Mouse (Mus musculus) heart, embryonic 14.5 days (tissue): ENCODE results near the gene Bsx. TPM values are rescaled to one million over a fixed set of nuclear protein-coding genes. Genes with fewer than 3 reads are reported as not detected.

ENCODE experiments used
- ATAC-seq: fragments of 200-750 bp; cut with Nextera tagmentation; 2 replicates; pipeline ENCODE4 v1.8.0; 2017; ENCODE audit warnings: low read depth, moderate TSS enrichment; ENCODE audit not compliant: insufficient number of reproducible peaks, insufficient read depth, low FRiP score
- H3K27ac ChIP-seq, 2 experiments: fragments of 200-500 bp in 1 of 2; fragments of 300-500 bp in 1 of 2; sonication (generic) in 1 of 2; replicated peaks in 1 of 2; 2 replicates each; pipeline ENCODE4 v1.5.1; 2012 to 2014; ENCODE audit warnings: low read depth in 2 of 2, low read length in 2 of 2, control low read depth in 1 of 2, mild to moderate bottlenecking in 1 of 2, mixed read lengths in 1 of 2; ENCODE audit not compliant: control insufficient read depth in 1 of 2, insufficient read depth in 1 of 2
- H3K27me3 ChIP-seq: fragments of 300-500 bp; sonication (generic); 2 replicates; pipeline ENCODE4 v1.6.1; 2014; ENCODE audit warnings: mild to moderate bottlenecking, low read length, control low read depth; ENCODE audit not compliant: control insufficient read depth, insufficient read depth
- H3K36me3 ChIP-seq: fragments of 300-500 bp; sonication (generic); 2 replicates; pipeline ENCODE4 v1.6.1; 2014; ENCODE audit warnings: mild to moderate bottlenecking, control low read depth, low read length, mixed read lengths; ENCODE audit not compliant: control insufficient read depth, insufficient read depth
- H3K4me1 ChIP-seq, 2 experiments: fragments of 200-500 bp in 1 of 2; fragments of 300-500 bp in 1 of 2; sonication (generic) in 1 of 2; 2 replicates each; pipeline ENCODE4 v1.6.1; 2012 to 2014; ENCODE audit warnings: low read length in 2 of 2, control low read depth in 1 of 2, mixed read lengths in 1 of 2; ENCODE audit not compliant: control insufficient read depth in 2 of 2, insufficient read depth in 2 of 2
- H3K4me2 ChIP-seq: fragments of 300-500 bp; sonication (generic); 2 replicates; pipeline ENCODE4 v1.6.1; 2014; ENCODE audit warnings: mild to moderate bottlenecking, low read length
- H3K4me3 ChIP-seq, 2 experiments: fragments of 200-500 bp in 1 of 2; fragments of 300-500 bp in 1 of 2; sonication (generic) in 1 of 2; 2 replicates each; pipeline ENCODE4 v1.5.1; 2012 to 2014; ENCODE audit warnings: low read length in 2 of 2, mild to moderate bottlenecking in 2 of 2, control low read depth in 1 of 2, low read depth in 1 of 2, moderate library complexity in 1 of 2; ENCODE audit not compliant: control insufficient read depth in 1 of 2, insufficient read depth in 1 of 2
- H3K9ac ChIP-seq: fragments of 300-500 bp; sonication (generic); 2 replicates; pipeline ENCODE4 v1.6.1; 2014; ENCODE audit warnings: mild to moderate bottlenecking, low read length
- H3K9me3 ChIP-seq: fragments of 300-500 bp; sonication (generic); 2 replicates; pipeline ENCODE4 v1.6.1; 2016; ENCODE audit warnings: low read length, control low read depth; ENCODE audit not compliant: control insufficient read depth
- WGBS: fragments of 180-500 bp; shearing (Covaris S2); extraction: QIAGEN DNeasy Blood & Tissue Kit; methylation state at CpG from one replicate; pipeline ENCODE4 v1.1.7; 2014; 5-methylcytosine and 5-hydroxymethylcytosine counted together
- polyA plus RNA-seq: library from polyadenylated mRNA; unstranded; fragments of >200 nt; fragmentation: Nextera tagmentation; extraction: Ambion mirVana; gene quantifications from 2 replicates; pipeline ENCODE4 v1.2.1, GENCODE M21; 2014

The Bsx gene
- not detected in 2 replicates for polyA plus RNA-seq

DNA sequence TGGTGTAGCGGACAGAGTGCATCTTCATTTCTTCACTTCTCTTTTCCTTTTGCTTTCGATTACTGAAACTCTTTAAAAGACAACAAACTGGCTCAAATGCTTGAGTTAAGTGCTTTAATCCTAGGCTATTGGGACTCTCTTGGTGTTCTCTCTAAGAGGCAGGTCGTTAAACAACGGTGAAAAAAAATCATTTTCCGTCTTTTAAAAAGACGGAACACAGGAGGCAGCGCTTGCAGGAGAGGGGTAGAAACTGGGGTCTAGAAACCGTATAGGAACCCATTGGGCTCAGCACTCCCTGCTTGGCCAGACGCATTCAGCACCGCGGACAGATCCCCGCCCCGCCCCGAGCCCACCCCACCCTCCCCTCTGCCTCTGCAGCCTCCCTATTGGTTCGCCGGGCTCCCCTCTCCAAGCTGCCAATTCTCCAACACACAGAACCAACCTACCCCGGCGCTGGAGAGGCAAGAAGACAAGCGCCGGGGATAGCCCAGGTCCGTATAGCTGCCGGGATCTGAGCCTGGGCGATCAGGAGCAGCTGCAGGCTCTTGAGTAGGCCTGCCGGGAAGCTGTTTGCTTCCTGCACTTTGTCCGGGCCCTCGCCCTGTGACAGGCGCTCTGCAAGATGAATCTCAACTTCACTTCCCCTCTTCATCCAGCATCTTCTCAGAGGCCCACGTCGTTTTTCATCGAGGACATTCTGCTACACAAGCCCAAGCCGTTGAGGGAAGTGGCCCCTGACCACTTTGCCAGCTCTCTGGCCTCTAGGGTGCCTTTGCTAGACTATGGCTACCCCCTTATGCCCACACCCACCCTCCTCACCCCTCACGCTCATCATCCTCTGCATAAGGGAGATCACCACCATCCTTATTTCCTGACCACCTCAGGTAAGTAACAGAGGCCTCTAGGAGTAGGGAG lies at the start of gene Bsx:
TSS of gene Bsx (plus strand) at position 572 of the 915 bp plus-strand sequence.
- Histone ChIP-seq H3K4me2 (peak within 1 kb of the TSS; percentile 53), H3K27ac (no peak within 1 kb of the TSS), H3K27me3 (peaks cover 95% of the 10 kb centered on the region), H3K9ac (no peak within 1 kb of the TSS), H3K4me3 (peak within 1 kb of the TSS in 1 of 2 experiments; percentile 21; a peak in 1 of 4 replicates), H3K9me3 (no peaks in the 10 kb centered on the region), H3K36me3 (no peaks in the 10 kb centered on the region), H3K4me1 (peaks cover 2 to 11% of the 10 kb centered on the region in 2 experiments; a peak in 3 of 4 replicates)
- ATAC-seq: peak; percentile 59; the same call in 1 of the 2 replicates
- 4% methylated on average over 32 of the region's 32 CpGs for WGBS

DNA sequence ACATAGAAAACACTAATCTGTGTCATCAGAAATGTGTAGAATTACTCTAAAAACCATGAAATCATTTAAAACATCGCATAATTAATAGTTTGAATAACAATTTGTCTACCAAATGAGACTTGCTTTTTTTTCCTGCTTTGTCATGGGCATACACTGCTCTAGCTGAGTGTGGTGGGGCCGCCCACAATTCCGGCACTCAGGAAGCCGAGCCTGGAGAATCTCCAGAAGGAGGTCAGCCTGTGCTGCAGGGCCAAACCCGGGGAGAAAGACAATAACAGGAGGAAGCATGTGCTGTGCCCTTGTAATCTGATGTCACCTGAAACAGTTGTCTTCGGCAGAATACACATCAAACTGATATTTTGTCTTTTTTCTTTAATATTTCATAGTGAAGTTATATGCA lies 48.3 kb upstream of the Bsx start:
- Histone ChIP-seq H3K36me3 (no peaks in the 10 kb centered on the region), H3K27me3 (no peaks in the 10 kb centered on the region), H3K4me3 (no peak overlapping the region), H3K4me2 (no peak overlapping the region), H3K9ac (no peak overlapping the region), H3K9me3 (no peaks in the 10 kb centered on the region), H3K4me1 (peaks cover 0 to 12% of the 10 kb centered on the region in 2 experiments; a peak in 2 of 4 replicates), H3K27ac (no peak overlapping the region)
- no peak for ATAC-seq
- WGBS: 33% methylated on average over 6 of the region's 6 CpGs

DNA sequence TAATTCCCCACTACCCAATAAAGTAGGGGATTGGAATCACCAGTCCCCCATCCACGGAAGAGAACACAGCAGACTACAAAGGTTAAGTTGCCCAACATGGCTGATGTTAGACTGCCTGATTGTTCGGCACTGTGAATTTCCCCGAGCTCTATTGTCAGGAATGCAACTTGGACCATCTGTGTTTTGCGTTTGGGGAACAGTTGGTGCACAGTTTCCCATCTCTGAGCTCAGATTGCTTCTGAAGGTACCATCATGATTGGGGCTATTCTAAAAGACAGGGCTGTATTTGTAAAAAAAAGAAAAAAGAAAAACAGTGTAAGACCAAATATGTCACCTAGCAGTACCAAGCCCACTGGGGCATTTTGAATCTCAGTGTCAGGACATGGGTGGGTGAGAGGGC lies 46.6 kb upstream of the Bsx start:
- H3K4me3 ChIP-seq: no peak overlapping the region
- no peak overlapping the region for H3K27ac ChIP-seq
- H3K9ac ChIP-seq: no peak overlapping the region
- H3K9me3 ChIP-seq: no peaks in the 10 kb centered on the region
- no peaks in the 10 kb centered on the region; a peak in 1 of 4 replicates for H3K4me1 ChIP-seq
- H3K36me3 ChIP-seq: no peaks in the 10 kb centered on the region
- WGBS: 82% methylated on average over 4 of the region's 4 CpGs
- H3K4me2 ChIP-seq: no peak overlapping the region
- H3K27me3 ChIP-seq: no peaks in the 10 kb centered on the region
- ATAC-seq: no peak

DNA sequence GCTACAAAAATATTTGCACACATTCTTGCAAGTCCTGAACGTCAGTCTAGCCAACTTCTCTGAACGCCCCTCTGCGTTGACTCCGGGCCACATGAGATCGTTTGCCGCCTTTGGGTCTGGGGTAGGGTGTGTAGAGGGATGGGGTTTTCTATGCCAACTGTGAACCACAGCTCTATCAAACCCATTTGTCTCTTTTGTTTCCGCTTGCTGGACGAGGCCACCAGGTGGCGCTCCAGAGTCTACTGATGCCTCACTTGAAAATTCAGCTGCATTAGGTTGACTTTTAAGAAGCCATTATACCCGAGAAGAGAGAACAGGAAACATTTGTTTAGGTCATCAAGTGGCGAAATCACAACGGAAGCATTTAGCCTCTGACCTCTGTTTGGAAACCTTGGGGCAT lies 39.4 kb upstream of the Bsx start:
- H3K4me2 ChIP-seq: no peak overlapping the region
- no peak overlapping the region for H3K27ac ChIP-seq
- H3K9me3 ChIP-seq: no peaks in the 10 kb centered on the region
- H3K4me1 ChIP-seq: no peaks in the 10 kb centered on the region
- ATAC-seq: no peak
- H3K27me3 ChIP-seq: no peaks in the 10 kb centered on the region
- no peak overlapping the region for H3K9ac ChIP-seq
- H3K36me3 ChIP-seq: no peaks in the 10 kb centered on the region
- no peak overlapping the region for H3K4me3 ChIP-seq
- WGBS: 7% methylated on average over 12 of the region's 12 CpGs

DNA sequence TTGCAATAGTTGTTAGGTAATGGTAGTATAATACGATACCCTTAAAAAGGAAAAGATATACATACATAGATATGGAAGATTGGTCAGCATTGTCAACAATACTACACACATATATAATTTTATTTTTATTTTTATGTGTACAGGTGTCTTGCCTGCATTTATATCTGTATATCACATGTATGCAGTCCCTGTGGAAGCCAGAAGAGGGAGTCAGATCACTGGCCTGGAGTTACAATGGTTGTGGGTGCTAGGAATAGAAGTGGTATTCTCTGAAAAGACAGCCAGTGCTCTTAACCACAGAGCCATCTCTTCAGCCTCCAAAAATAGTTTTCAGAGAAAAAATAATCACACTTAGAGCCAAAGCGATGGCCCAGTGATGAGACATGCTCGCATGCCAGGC lies 37.2 kb upstream of the Bsx start:
- H3K27ac ChIP-seq: no peak overlapping the region
- 74% methylated on average over 3 of the region's 3 CpGs for WGBS
- no peak overlapping the region for H3K9ac ChIP-seq
- no peaks in the 10 kb centered on the region for H3K27me3 ChIP-seq
- H3K36me3 ChIP-seq: no peaks in the 10 kb centered on the region
- no peaks in the 10 kb centered on the region for H3K4me1 ChIP-seq
- ATAC-seq: no peak
- H3K4me2 ChIP-seq: no peak overlapping the region
- H3K9me3 ChIP-seq: no peaks in the 10 kb centered on the region
- no peak overlapping the region for H3K4me3 ChIP-seq

DNA sequence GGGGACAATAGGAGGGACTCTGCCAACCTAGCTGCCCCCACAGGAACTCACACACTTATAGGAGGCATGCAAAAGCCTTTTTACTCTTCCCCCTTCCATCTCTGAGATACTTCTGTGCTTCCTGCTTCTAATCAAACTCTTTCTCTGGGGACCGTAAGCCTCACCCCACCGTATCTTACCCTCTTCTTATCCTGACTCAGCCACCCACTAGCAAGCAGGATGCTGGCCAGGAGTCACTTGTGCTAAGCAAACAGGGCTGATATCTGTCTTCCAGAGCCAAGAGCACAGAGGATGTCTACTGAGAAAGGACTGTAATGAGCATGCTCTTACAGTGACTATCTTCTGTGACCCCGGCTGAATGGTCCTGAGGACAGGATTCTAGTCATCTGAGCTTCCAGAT lies 34.3 kb upstream of the Bsx start:
- H3K9ac ChIP-seq: no peak overlapping the region
- no peak overlapping the region for H3K27ac ChIP-seq
- no peaks in the 10 kb centered on the region for H3K27me3 ChIP-seq
- H3K4me2 ChIP-seq: no peak overlapping the region
- no peak for ATAC-seq
- 47% methylated on average over 3 of the region's 3 CpGs for WGBS
- H3K4me3 ChIP-seq: no peak overlapping the region
- H3K9me3 ChIP-seq: no peaks in the 10 kb centered on the region
- no peaks in the 10 kb centered on the region for H3K4me1 ChIP-seq
- no peaks in the 10 kb centered on the region for H3K36me3 ChIP-seq

DNA sequence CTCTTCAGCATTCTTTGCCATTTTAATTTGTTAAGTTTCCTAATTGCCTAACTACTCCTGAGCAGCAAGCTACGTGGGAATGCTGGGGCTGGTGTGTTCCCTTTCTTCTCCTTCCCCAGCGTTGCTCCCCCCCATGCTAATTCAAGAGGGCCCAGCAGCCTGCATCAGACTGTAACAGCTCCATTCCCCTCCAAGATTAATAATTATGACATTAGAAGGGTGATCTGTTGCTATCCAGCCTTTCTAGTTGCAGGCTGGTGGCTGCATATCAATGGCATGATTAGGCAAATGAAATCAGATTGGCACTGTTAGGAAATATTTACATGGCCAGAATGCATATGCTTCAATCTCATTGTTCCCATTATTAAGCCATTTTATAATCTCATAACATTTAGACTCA lies 22.4 kb upstream of the Bsx start:
- 63% methylated on average over 2 of the region's 2 CpGs for WGBS
- H3K4me3 ChIP-seq: no peak overlapping the region

More for the DNA sequence above, 22.4 kb upstream of the Bsx start:
- no peak for ATAC-seq
- Histone ChIP-seq H3K27ac (no peak overlapping the region), H3K4me2 (no peak overlapping the region), H3K9ac (no peak overlapping the region), H3K27me3 (no peaks in the 10 kb centered on the region; the same call in 1 of the 2 replicates), H3K4me1 (no peaks in the 10 kb centered on the region), H3K36me3 (no peaks in the 10 kb centered on the region), H3K9me3 (no peaks in the 10 kb centered on the region)
